Mouse (Mus musculus) G1E (cell line): ENCODE measurements around the gene Dab1.

Experiments used
- CTCF ChIP-seq: IDR thresholded peaks from 2 replicates; pipeline ENCODE4 v1.5.1; 2012; ENCODE audit warnings: low read depth, low read length, inconsistent platforms, mixed read lengths
- GATA1 ChIP-seq: IDR thresholded peaks from 2 replicates; pipeline ENCODE4 v1.6.1; 2012; ENCODE audit warnings: borderline replicate concordance, low read length, inconsistent platforms, mixed read lengths
- POLR2AphosphoS5 ChIP-seq: IDR thresholded peaks from 2 replicates; pipeline ENCODE4 v1.6.1; 2012; ENCODE audit warnings: low read depth, low read length, inconsistent platforms; ENCODE audit not compliant: insufficient replicate concordance

- no peak for TF ChIP-seq CTCF
- no peak for TF ChIP-seq GATA1
- TF ChIP-seq POLR2AphosphoS5 = no peak
Measured at GRCm38 (mm10) chr4:103961134-103962049, 342.2 kb downstream of the Dab1 start.
